Mouse (Mus musculus) CD4-positive, CD25-positive, alpha-beta regulatory T cell, adult 9 weeks (primary cell): ENCODE data around the gene Eif1ad. TPM values are rescaled to one million over a fixed set of nuclear protein-coding genes. Genes with fewer than 3 reads are reported as not detected.

ENCODE experiments used
- polyA plus RNA-seq: library from polyadenylated mRNA; unstranded; fragments of 100-300 nt; shearing (Covaris generic); gene quantifications from one replicate; pipeline ENCODE4 v1.2.1, GENCODE M21; 2017

The Eif1ad gene
- polyA plus RNA-seq: 66.3 TPM

GRCm38 (mm10) chr19:5366175-5367052 lies at the start of gene Eif1ad:
TSS of gene Eif1ad (plus strand) at chr19:5366741.

DNA sequence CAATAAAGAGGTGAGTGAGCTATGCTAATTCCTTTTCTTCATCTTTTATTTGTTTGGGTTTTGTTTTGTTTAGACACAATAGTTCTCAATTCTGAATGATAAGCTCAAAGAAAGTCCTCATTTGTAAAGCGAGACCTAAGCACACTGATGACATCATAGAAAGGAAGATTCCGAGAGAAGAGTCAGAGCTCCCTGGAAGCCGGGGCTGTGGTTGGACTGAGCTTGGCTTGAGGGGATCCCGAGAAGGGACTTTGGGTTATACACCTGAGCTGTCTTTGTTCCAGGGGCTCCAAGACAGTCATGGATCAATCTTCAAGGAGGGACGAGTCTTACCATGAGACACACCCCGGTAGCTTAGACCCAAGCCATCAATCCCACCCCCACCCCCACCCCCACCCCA lies 31.1 kb upstream of the Eif1ad start, which contains the start of gene Catsper1:
Catsper1 (plus strand) TSS at position 301 of the 400 bp plus-strand sequence.

GRCm38 (mm10) chr19:5349502-5349873 lies 17.1 kb upstream of the Eif1ad start, which contains the start of gene Cst6:
TSS of gene Cst6 (minus strand) at chr19:5349574.

DNA sequence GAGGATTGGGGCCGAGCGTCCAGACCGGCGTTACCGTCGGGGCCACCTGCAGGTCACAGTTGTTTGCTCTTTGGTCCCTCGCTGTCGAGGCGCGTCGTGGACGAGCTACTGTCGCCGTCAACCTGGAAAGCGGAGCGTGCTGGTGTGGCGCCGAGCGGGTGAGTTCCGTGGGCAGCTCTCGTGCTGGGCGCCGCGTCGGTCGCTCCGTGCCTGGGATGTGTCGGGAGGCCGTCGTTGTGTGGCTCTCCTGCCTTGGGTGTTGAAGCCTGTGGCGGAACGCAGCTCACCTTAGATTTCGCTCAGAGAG lies 465 bp downstream of the Eif1ad start, which contains the start of gene Banf1:
Banf1 (minus strand) TSS at position 116 of the 307 bp plus-strand sequence.

DNA sequence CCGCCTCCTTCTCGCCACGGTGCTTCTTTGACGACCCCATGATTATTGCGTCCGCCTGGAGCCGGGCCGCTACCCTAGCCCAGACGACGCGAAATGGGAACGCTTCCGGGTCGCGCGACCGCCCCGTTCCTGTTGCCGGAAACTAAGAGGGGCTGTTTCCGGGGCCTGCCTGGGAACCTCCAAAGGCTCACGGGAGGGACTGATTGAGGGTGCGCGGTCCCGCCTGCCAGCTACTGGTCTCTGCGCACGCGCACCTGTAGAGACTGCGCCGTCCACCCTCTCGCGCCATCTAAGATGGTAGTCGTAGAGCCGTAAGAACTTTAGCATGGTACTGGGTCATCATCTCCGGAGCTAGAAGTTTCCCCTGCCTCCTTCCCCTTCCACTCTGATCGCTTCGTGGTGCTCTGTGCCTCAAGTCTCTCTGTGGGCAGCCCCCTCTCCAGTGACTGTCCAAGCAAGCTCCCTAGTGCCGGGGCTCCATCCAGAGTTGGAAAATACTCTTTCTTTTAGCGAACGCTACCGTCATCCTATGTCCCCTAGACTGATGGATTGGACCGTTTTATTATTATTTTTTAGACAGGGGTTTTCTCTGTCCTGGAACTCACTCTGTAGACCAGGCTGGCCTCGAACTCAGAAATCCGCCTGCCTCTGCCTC lies 22.2 kb downstream of the Eif1ad start, which contains the start of gene Sart1:
Sart1 (minus strand) TSS at position 116 of the 655 bp plus-strand sequence.

GRCm38 (mm10) chr19:5402293-5402692 lies 35.8 kb downstream of the Eif1ad start, which contains the start of gene Tsga10ip:
TSS of gene Tsga10ip (minus strand) at chr19:5402526.

Other genes with a start within 250 kb of the Eif1ad start
- 5.4 TPM for gene Klc2, start 248.2 kb upstream of the Eif1ad start, polyA plus RNA-seq
- gene Pacs1, start 93.6 kb upstream of the Eif1ad start, polyA plus RNA-seq: 15.1 TPM
- gene Sf3b2, start 71.3 kb upstream of the Eif1ad start, polyA plus RNA-seq: 449 TPM
- not detected for gene Gal3st3, start 68.4 kb upstream of the Eif1ad start, polyA plus RNA-seq
- gene Catsper1, start 31.0 kb upstream of the Eif1ad start, polyA plus RNA-seq: not detected
- gene Cst6, start 17.2 kb upstream of the Eif1ad start, polyA plus RNA-seq: 1.4 TPM
- 350 TPM for gene Banf1, start 427 bp downstream of the Eif1ad start, polyA plus RNA-seq
- 26.6 TPM for gene Sart1, start 22.0 kb downstream of the Eif1ad start, polyA plus RNA-seq
- gene Tsga10ip, start 35.8 kb downstream of the Eif1ad start, polyA plus RNA-seq: 1.0 TPM
- gene Drap1, start 58.2 kb downstream of the Eif1ad start, polyA plus RNA-seq: 73.1 TPM
- gene AI837181, start 58.4 kb downstream of the Eif1ad start, polyA plus RNA-seq: 14.3 TPM
- not detected for gene Fosl1, start 80.8 kb downstream of the Eif1ad start, polyA plus RNA-seq
- gene Ccdc85b, start 91.2 kb downstream of the Eif1ad start, polyA plus RNA-seq: 3.6 TPM
- 178 TPM for gene Fibp, start 93.9 kb downstream of the Eif1ad start, polyA plus RNA-seq
- gene Ctsw, start 101.8 kb downstream of the Eif1ad start, polyA plus RNA-seq: 115 TPM
- 2.3 TPM for gene Efemp2, start 107.2 kb downstream of the Eif1ad start, polyA plus RNA-seq
- gene Mus81, start 121.7 kb downstream of the Eif1ad start, polyA plus RNA-seq: 70.5 TPM
- gene Cfl1, start 123.7 kb downstream of the Eif1ad start, polyA plus RNA-seq: 4,187 TPM
- gene 1700020D05Rik, start 137.0 kb downstream of the Eif1ad start, polyA plus RNA-seq: 0.27 TPM
- gene Snx32, start 143.8 kb downstream of the Eif1ad start, polyA plus RNA-seq: 18.4 TPM
- gene Ovol1, start 193.9 kb downstream of the Eif1ad start, polyA plus RNA-seq: not detected
- gene Ap5b1, start 201.3 kb downstream of the Eif1ad start, polyA plus RNA-seq: 19.4 TPM
- gene Rnaseh2c, start 235.1 kb downstream of the Eif1ad start, polyA plus RNA-seq: 89.1 TPM
- 59.7 TPM for gene Kat5, start 243.5 kb downstream of the Eif1ad start, polyA plus RNA-seq